Mouse (Mus musculus) kidney, adult 2 months (tissue): Measurements from ENCODE around the gene Atp11a.

Source experiments
- CTCF ChIP-seq: fragments of 200-500 bp; conservative IDR thresholded peaks from 2 replicates; pipeline ENCODE4 v1.5.1; 2011; ENCODE audit warnings: low read depth, mild to moderate bottlenecking, control low read depth, low read length, moderate library complexity, mixed read lengths; ENCODE audit not compliant: insufficient read depth, insufficient read length
- POLR2A ChIP-seq: fragments of 200-500 bp; IDR thresholded peaks from one replicate; pipeline ENCODE4 v1.6.1; 2011; ENCODE audit warnings: low read depth, low read length, control low read depth

GRCm38 (mm10) chr8:12863608-12864007 is 106.8 kb downstream of the Atp11a start:
- no peak for TF ChIP-seq CTCF
- TF ChIP-seq POLR2A, result no peak
